Mouse (Mus musculus) olfactory bulb, adult 2 months (tissue): ENCODE measurements around the gene Ankrd55.

ENCODE experiments used
- CTCF ChIP-seq: fragments of 200-500 bp; IDR thresholded peaks from 2 replicates; pipeline ENCODE4 v1.5.1; 2012; ENCODE audit warnings: low read depth, mild to moderate bottlenecking, low read length, moderate library complexity; ENCODE audit not compliant: insufficient read depth
- POLR2A ChIP-seq: fragments of 200-500 bp; IDR thresholded peaks from 2 replicates; pipeline ENCODE4 v1.6.1; 2012; ENCODE audit warnings: mild to moderate bottlenecking, low read depth, low read length, moderate library complexity; ENCODE audit not compliant: insufficient read depth

DNA sequence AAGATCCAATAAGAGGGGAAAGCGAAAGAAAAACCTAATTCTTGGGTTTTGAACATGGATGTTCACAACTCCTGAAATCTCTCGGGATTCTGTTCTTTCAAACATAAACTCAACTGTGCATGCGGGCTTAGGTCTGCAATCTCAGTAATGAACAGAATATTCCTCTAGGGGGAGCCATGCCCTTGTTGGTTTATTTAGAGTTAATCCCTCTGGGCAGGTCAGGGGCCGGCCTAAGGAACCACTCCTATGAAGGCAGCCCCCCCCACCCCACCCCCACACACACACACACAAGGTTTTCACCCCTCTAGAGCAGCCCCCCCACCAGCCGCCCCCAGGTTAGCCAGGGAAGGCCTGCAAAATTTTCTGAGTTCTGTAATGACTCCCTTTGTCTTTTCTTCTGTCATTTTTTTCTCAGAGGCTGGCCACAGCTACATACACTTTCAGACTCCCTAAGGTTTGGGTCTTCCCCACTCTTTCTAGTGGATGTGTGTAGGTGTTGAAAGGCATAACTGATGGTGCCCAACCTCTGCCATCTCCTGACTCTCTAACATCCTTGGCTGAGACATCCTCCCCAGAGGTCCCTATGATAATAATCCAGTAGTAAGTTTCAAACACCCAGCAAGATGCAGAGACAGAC is 16.2 kb upstream of the Ankrd55 start:
- TF ChIP-seq POLR2A, result no peak
- TF ChIP-seq CTCF, result no peak
